Mouse (Mus musculus) cerebellum, adult 9-11 months (tissue): ENCODE data around the gene Atp8b5.
A peak's percentile ranks its signal among the peaks of the same experiment; 100 is the strongest.

Experiments
- DNase-seq: peaks from one replicate; pipeline ENCODE4 v3.0.0; 2022

The Atp8b5 gene

DNA sequence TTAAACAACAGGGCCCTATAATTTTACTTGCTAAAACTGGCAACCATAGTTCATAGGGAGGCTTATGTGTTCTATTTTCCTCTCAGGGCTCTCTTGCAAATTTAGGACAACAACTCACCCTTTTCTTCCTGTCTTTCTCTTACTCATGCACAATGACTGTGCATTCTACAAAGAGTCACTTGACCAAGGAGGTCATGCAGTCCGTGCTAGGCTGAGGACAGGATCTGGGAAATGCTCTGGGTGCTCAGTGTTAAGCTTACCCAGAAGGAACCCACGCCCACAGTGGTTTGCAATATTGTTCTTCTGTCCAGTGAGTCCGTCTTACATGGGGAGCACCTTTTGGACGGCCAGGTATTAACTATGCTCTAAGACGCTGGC lies 117.1 kb downstream of the Atp8b5 start:
- DNase-seq: no peak

- no peak for DNase-seq
Observed at GRCm38 (mm10) chr4:43384541-43384940, 117.6 kb downstream of the Atp8b5 start.

DNA sequence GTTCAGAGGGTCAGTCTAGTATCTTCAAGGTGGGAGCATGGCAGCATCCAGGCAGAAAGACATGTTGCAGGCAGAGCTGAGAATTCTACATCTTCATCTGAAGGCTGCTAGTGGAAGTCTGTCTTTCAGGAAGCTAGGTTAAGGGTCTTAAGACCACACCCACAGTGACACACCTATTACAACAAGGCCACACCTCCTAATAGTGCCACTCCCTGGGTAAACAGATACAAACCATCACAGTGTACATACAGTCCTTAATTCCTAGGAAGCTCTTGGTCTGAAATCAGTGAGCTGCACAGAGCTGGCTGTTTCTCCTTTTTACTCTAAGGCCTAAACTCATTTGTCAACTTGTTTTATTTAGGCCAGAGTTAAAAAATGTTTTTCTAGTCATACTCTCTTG lies 120.0 kb downstream of the Atp8b5 start:
- no peak for DNase-seq

- no peak for DNase-seq
Observed at GRCm38 (mm10) chr4:43389390-43389789, 122.4 kb downstream of the Atp8b5 start.

DNA sequence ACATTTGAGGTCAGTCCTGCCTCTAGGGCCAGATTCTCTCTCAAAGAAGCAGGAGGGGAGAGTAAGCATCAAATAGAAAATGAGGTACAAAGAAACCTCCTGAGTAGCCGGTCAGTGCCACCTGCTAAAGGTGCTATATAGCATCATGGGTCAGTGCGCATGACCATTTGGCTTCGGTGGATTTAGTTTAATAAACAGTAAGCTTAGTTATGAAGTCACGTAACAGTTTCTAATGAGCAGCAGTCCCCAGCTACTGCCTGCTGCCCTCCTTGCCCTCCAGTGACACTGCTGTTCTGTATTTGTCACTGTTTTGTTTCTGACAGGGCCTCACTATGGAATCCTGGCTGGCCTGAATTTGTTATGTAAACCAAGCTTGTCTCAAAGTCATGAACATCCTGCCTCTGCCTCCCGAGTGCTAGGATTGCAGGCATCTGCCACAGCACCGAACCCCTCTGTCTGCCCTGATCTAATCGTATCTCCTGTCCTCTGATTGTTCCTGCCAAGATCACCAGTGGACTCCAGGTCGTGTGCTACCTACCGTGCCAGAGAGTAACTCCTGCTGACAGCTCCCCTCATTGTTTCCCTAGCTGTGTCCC lies 123.0 kb downstream of the Atp8b5 start:
- peak; percentile 44 for DNase-seq

GRCm38 (mm10) chr4:43391521-43392050 lies 124.6 kb downstream of the Atp8b5 start:
- no peak for DNase-seq

DNA sequence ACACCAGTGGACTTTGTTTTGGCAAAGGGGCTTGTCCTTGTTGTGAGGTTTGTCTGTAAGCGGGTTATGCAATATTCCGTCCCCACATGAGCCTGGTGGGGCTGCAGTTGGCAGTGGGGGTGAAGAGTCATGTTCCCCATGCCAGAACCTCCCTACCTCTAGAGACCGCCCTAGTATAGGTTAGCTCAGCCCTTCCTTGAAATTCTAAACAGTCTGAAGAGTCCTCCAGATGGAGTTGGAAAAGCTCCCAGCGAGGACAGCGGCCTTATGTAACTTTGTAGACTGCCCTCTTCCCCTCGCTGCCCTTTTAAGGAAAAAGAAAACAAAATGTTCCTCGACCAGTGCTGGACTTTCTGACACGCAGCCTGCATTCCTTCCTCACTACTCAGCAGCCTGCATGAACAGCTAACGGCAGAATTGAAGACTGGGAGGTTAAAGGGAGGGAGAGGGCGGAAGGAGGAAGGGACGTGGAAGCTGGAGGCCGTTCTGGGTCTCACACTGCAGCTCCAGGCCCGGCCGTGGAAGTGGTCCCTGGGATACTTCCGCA lies 127.5 kb downstream of the Atp8b5 start:
- DNase-seq: peak; percentile 73

GRCm38 (mm10) chr4:43395147-43395546 lies 128.2 kb downstream of the Atp8b5 start:
- no peak for DNase-seq

- no peak for DNase-seq
Observed at GRCm38 (mm10) chr4:43395836-43396235, 128.9 kb downstream of the Atp8b5 start.

- no peak for DNase-seq
Observed at GRCm38 (mm10) chr4:43396381-43396780, 129.4 kb downstream of the Atp8b5 start.

GRCm38 (mm10) chr4:43398014-43398413 lies 131.1 kb downstream of the Atp8b5 start:
- no peak for DNase-seq

GRCm38 (mm10) chr4:43398829-43399331 lies 131.9 kb downstream of the Atp8b5 start:
- DNase-seq: peak; percentile 52

DNA sequence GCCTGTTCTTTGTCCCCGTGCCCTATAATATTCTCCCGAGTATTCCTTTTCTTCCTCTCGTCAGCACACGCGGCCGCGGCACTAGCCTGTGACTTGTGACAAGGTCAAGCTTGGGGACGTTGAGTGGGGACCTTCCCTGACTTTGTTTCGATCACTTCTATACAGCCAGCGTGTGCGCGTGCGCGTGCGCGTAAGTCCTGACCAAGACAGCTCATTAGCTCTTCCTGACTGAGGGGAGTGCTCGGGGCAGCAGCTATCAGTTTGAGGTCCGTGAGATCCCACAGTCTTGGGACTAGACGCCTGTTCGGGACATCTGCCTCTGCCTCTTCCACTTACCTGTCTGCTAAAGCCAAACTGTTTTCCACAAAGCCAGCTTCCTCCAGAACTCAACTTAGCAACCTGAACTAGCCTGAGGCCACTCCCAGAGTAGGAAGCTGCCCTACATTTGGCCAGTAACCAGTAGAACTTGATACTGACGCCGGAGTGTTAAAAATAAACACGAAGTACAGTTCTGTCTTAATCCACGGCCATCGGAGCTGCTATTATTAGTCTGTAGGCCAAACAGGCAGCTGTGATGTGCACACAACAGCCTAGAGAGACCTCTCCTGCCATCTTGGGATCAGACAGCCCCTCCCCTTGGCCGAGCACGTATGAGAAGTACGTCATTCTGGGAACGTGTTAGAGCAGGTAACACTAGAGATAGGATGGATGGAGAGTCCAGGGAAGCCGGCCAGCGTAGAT lies 132.6 kb downstream of the Atp8b5 start:
- DNase-seq: no peak

GRCm38 (mm10) chr4:43400976-43401375 lies 134.0 kb downstream of the Atp8b5 start:
- no peak for DNase-seq

GRCm38 (mm10) chr4:43401486-43401885 lies 134.5 kb downstream of the Atp8b5 start:
- DNase-seq: no peak

- no peak for DNase-seq
Observed at GRCm38 (mm10) chr4:43402212-43402611, 135.3 kb downstream of the Atp8b5 start.

GRCm38 (mm10) chr4:43404697-43405096 lies 137.7 kb downstream of the Atp8b5 start:
- DNase-seq: no peak

DNA sequence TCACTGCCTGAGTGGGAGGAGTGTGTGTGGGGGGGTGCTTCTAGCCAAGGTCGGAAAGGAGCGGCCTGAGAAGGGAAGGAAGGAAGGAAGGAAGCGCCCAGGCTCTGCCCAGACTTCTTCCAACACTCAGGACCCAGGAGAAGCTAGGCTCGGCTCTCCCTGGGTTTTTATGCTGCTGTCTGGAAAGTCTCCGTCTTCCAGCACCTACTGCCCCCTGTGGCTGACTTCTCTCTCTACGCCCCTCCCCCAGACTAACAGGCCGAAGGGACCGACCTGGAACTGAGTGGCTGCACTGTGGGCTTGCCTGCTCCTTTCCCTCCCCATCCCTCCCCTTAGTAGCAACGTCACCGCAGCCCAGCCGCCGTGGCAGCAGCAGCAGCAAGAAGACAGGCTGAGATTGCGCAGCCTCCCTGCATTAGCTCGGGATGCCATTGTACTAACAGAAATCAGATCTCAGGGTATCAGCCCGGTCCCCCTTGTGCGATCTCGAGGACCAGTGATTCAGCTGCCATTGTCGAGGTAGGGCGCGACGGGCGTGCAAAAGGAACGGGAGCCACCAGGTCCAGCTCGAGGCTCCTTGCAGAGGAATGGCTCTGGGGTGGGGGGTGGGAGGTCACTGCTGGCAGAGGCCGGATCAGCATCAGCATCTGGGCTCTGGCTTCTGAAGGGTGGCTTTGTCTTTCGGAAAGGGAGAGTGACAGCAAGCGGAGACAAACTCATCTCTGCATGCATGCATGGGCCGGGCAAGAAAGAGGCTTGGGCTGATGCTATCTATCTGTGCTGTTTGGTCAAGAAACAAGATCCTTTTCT lies 139.4 kb downstream of the Atp8b5 start:
- peak; percentile 72 for DNase-seq

DNA sequence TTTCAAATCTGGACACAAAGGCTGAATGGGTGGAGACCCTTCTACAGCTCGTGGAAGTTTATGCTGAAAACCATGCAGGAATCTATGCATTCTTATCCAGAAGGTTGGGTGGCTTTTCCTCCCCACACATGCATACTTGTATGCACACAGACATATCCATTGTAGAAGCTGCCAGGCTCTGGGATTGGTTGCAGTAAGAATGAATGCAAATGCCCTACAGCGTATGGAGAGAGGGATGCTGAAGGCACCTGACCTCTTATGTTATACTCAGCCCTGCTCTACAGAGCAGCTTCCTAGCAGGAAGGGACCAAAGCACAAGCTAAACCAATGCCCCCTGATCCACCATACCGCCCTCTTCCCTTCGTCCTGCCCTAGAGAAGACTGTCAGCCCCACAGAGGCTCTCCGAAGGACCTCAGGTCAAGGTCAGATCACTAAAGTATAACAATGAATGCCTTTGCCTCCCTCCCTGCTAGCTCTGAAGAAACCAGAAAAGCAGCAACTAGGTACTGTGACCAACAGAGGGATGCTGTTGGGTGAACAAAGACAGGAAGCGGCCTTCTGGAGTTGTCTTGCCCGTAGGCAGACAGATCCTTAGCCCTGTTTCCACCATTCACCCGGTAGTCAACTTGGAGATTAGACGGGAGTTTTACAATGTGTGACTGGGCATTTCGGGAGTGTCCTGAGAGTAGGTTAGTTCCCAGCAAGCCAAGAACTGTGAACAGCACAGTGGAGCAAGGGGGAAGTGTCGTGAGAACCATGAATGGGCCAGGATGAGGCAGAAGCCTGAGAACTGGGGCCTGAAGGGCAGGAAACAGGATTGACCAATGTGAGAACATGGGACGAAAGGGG lies 140.3 kb downstream of the Atp8b5 start:
- no peak for DNase-seq

- no peak for DNase-seq
Observed at GRCm38 (mm10) chr4:43414761-43415160, 147.8 kb downstream of the Atp8b5 start.

GRCm38 (mm10) chr4:43415221-43416070 lies 148.5 kb downstream of the Atp8b5 start:
- no peak for DNase-seq
